Mouse (Mus musculus) megakaryocyte, embryonic 14.5 days (primary cell): ENCODE measurements around the gene Gatad2a.

Experiments
- FLI1 ChIP-seq: IDR thresholded peaks from 2 replicates; pipeline ENCODE4 v1.6.1; 2012; ENCODE audit warnings: low read length, inconsistent platforms, mixed read lengths
- GATA1 ChIP-seq: IDR thresholded peaks from 3 replicates; pipeline ENCODE4 v1.6.1; 2012; ENCODE audit warnings: mixed read lengths, low read length, inconsistent platforms, borderline replicate concordance

- TF ChIP-seq GATA1 (no peak), FLI1 (no peak)
Observed at GRCm38 (mm10) chr8:69956651-69957050, 39.5 kb downstream of the Gatad2a start.
